Comparison of ENCODE assay signal across 8 mouse cellular contexts in the genomic region with DNA sequence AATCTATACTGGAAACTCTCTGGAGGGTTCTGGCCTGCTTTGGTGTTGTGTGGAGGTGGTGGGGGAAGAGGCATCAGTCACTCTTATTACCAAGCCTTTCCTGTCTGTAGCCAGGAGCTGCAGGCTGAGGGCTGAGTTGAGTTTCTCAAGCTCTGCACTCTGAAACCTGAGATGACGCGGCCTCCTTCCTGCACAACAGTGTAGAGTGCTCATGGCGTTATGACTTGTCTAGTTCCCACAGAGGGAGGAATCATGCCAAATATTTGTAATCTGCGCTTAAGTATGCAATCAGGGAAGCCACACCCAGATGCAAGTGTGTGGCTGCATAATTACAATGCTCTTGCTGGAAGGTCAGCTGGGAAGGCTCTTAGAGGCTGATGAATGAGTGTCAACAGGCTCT.
A peak's percentile ranks its signal among the peaks of the same experiment; 100 is the strongest.
DNase-seq lines count a peak whose midpoint lies in the region; ATAC-seq and TF ChIP-seq lines count a peak whose summit lies in the region.

No protein-coding gene starts in this region.

- 38% methylated on average over 4 of the region's 4 CpGs for WGBS in limb, embryonic 14.5 days
- 75% methylated on average over 4 of the region's 4 CpGs for WGBS in forebrain, embryonic 12.5 days
- 75% methylated on average over 4 of the region's 4 CpGs for WGBS in forebrain, embryonic 16.5 days

- H3K79me2 ChIP-seq in MEL (ENCODE audit: control insufficient read depth, insufficient read depth, low read length, poor library complexity), result no peaks in the 10 kb centered on the region

- ATAC-seq in limb, embryonic 14.5 days (ENCODE audit: low FRiP score, low read depth), result 0 out of 2 replicates have a peak, but pooled peaks have one; percentile 41
- no peak for ATAC-seq in forebrain, embryonic 12.5 days (ENCODE audit: low FRiP score)
- ATAC-seq in forebrain, embryonic 16.5 days, result no peak

- no peak for TF ChIP-seq EP300 in MEL (IDR thresholded peaks at IDR 0.05; ENCODE audit: low read depth in 1 of 2, low read length in 2 of 2)

- TF ChIP-seq POLR2A in MEL (IDR thresholded peaks at IDR 0.05; ENCODE audit: control insufficient read depth in 1 of 2, insufficient read depth in 1 of 2, low read depth in 1 of 2, low read length in 2 of 2, poor library complexity in 1 of 2), result no peak
- no peak for TF ChIP-seq POLR2A in limb, embryonic 14.5 days (IDR thresholded peaks at IDR 0.05; ENCODE audit: borderline replicate concordance, extremely low read depth, insufficient read depth, insufficient read length)

- intact Hi-C loops in heart, postnatal 25 days (cut with DNase I), result no loop called here

- no peaks in the 10 kb centered on the region for H3K27me3 ChIP-seq in MEL (ENCODE audit: control insufficient read depth in 1 of 2, insufficient read depth in 2 of 2, low read length in 2 of 2)
- no peaks in the 10 kb centered on the region for H3K27me3 ChIP-seq in limb, embryonic 14.5 days (ENCODE audit: control insufficient read depth, insufficient read depth, low read length)
- H3K27me3 ChIP-seq in forebrain, embryonic 12.5 days, result no peaks in the 10 kb centered on the region
- H3K27me3 ChIP-seq in forebrain, embryonic 16.5 days (replicated peaks; ENCODE audit: control insufficient read depth, insufficient read depth, low read length), result no peaks in the 10 kb centered on the region

- no peak for TF ChIP-seq RAD21 in MEL (IDR thresholded peaks at IDR 0.05; ENCODE audit: low read depth, low read length)

- no peaks in the 10 kb centered on the region for H3K9me3 ChIP-seq in MEL (replicated peaks; ENCODE audit: insufficient read depth, low read length)
- no peaks in the 10 kb centered on the region for H3K9me3 ChIP-seq in limb, embryonic 14.5 days (ENCODE audit: control insufficient read depth, low read length)
- no peaks in the 10 kb centered on the region for H3K9me3 ChIP-seq in forebrain, embryonic 12.5 days
- H3K9me3 ChIP-seq in forebrain, embryonic 16.5 days (ENCODE audit: control insufficient read depth, low read length), result no peaks in the 10 kb centered on the region

- H3K27ac ChIP-seq in MEL (ENCODE audit: control insufficient read depth, low read depth, low read length), result no peak overlapping the region
- no peak overlapping the region for H3K27ac ChIP-seq in limb, embryonic 14.5 days (replicated peaks; ENCODE audit: low read depth, low read length)
- no peak overlapping the region for H3K27ac ChIP-seq in forebrain, embryonic 12.5 days
- H3K27ac ChIP-seq in forebrain, embryonic 16.5 days (ENCODE audit: low read length), result no peak overlapping the region

- no peak overlapping the region for H3K4me2 ChIP-seq in limb, embryonic 14.5 days (replicated peaks; ENCODE audit: low read depth, low read length, severe bottlenecking)
- no peak overlapping the region for H3K4me2 ChIP-seq in forebrain, embryonic 12.5 days
- H3K4me2 ChIP-seq in forebrain, embryonic 16.5 days (ENCODE audit: low read length), result no peak overlapping the region

- DNase-seq in MEL (ENCODE audit: low read depth, low spot score), result peak; percentile 39
- DNase-seq in embryo, embryonic 11 days, result peak; percentile 54
- DNase-seq in heart, postnatal 25 days (ENCODE audit: low spot score), result peak; percentile 10
- DNase-seq in limb, embryonic 14.5 days (ENCODE audit: low spot score), result peak; percentile 51
- DNase-seq in cerebellum, adult 9-11 months, result no peak
- DNase-seq in testis, postnatal 10 days (ENCODE audit: low spot score), result no peak

- TF ChIP-seq CTCF in MEL (IDR thresholded peaks at IDR 0.05 in 2 of 3, conservative IDR thresholded peaks at IDR 0.05 in 1 of 3; ENCODE audit: control insufficient read depth in 1 of 3, insufficient read depth in 1 of 3, low read depth in 2 of 3, low read length in 3 of 3, poor library complexity in 1 of 3, severe bottlenecking in 1 of 3), result no peak

- H3K4me1 ChIP-seq in MEL (ENCODE audit: control insufficient read depth in 1 of 2, insufficient read depth in 2 of 2, low read length in 2 of 2), result no peaks in the 10 kb centered on the region
- H3K4me1 ChIP-seq in limb, embryonic 14.5 days (ENCODE audit: control insufficient read depth, insufficient read depth, low read length), result peaks cover 5% of the 10 kb centered on the region; the same call in 1 of the 2 replicates
- H3K4me1 ChIP-seq in forebrain, embryonic 12.5 days, result no peaks in the 10 kb centered on the region
- no peaks in the 10 kb centered on the region for H3K4me1 ChIP-seq in forebrain, embryonic 16.5 days (replicated peaks; ENCODE audit: control insufficient read depth, insufficient read depth, low read length)

- H3K36me3 ChIP-seq in MEL (ENCODE audit: control insufficient read depth in 1 of 2, insufficient read depth in 2 of 2, low read length in 2 of 2), result no peaks in the 10 kb centered on the region
- H3K36me3 ChIP-seq in limb, embryonic 14.5 days (ENCODE audit: control insufficient read depth, insufficient read depth, low read length), result no peaks in the 10 kb centered on the region
- no peaks in the 10 kb centered on the region for H3K36me3 ChIP-seq in forebrain, embryonic 12.5 days (replicated peaks)
- H3K36me3 ChIP-seq in forebrain, embryonic 16.5 days (ENCODE audit: control insufficient read depth, insufficient read depth), result no peaks in the 10 kb centered on the region

- no peak overlapping the region for H3K9ac ChIP-seq in MEL (ENCODE audit: control insufficient read depth, low read depth, low read length, poor library complexity, severe bottlenecking)
- H3K9ac ChIP-seq in limb, embryonic 14.5 days (ENCODE audit: low read depth, low read length, severe bottlenecking), result no peak overlapping the region
- no peak overlapping the region for H3K9ac ChIP-seq in forebrain, embryonic 12.5 days
- H3K9ac ChIP-seq in forebrain, embryonic 16.5 days (replicated peaks; ENCODE audit: low read depth, low read length), result no peak overlapping the region

- H3K4me3 ChIP-seq in MEL (ENCODE audit: control insufficient read depth in 1 of 2, insufficient read depth in 1 of 2, low read depth in 2 of 2, low read length in 2 of 2), result no peak overlapping the region
- H3K4me3 ChIP-seq in limb, embryonic 14.5 days (replicated peaks; ENCODE audit: low read length), result no peak overlapping the region
- H3K4me3 ChIP-seq in forebrain, embryonic 12.5 days (replicated peaks), result no peak overlapping the region
- H3K4me3 ChIP-seq in forebrain, embryonic 16.5 days (replicated peaks; ENCODE audit: low read length), result no peak overlapping the region

TF ChIP-seq in MEL, 35 proteins besides CTCF, POLR2A, EP300 and RAD21:
- TF ChIP-seq MAZ (IDR thresholded peaks at IDR 0.05; ENCODE audit: low read depth, low read length) (no peak), ZKSCAN1 (IDR thresholded peaks at IDR 0.05; ENCODE audit: low read depth, low read length) (no peak), ZC3H11A (IDR thresholded peaks at IDR 0.05; ENCODE audit: low read depth, low read length) (no peak), POLR2AphosphoS2 (IDR thresholded peaks at IDR 0.05; ENCODE audit: low read length) (no peak), GABPA (IDR thresholded peaks at IDR 0.05; ENCODE audit: low read depth, low read length) (no peak), ZNF384 (IDR thresholded peaks at IDR 0.05; ENCODE audit: low read depth, low read length) (no peak), JUND (IDR thresholded peaks at IDR 0.05; ENCODE audit: low read depth, low read length) (no peak)

Comparison
In these comparisons a context has a peak if more than half of its experiments do, and no peak if none do; other contexts are left out.
1. DNase-seq: peak in MEL (single experiment), embryo, embryonic 11 days (single experiment), heart, postnatal 25 days (single experiment) and limb, embryonic 14.5 days (single experiment); none in cerebellum, adult 9-11 months (single experiment) and testis, postnatal 10 days (single experiment).